Mouse (Mus musculus): Measurements from ENCODE around the gene Igf2bp2.

DNA sequence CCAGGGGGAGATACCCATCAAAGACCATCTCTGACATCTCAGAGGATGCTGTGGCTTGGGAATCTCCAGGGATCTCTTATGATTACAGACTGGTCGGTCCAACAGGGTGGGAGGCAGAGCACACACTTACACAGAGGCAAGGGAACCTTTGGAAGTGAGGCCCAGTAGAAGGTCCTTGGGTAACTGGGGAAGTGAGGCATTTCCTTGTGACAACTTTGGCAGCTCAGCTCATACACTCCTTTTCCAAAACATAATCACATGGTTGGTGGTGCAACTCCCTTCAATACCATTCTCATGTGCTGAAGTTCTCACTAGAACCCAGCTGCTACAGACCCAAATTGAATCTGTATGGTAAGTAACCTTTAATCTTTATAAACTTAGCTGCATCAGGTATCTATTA lies 67.3 kb downstream of the Igf2bp2 start:
- no peak for TF ChIP-seq CTCF (IDR thresholded peaks at IDR 0.05; ENCODE audit: borderline replicate concordance, control insufficient read depth, extremely low read depth, insufficient read depth, low read length, poor library complexity)
- TF ChIP-seq POLR2A (IDR thresholded peaks at IDR 0.05; ENCODE audit: control insufficient read depth, extremely low read depth, insufficient read depth, low read length, poor library complexity), result no peak
